Mouse (Mus musculus) adrenal gland, postnatal 36 days (tissue): ENCODE measurements at regions not wholly inside any gene's neighbourhood (a gene's known extent, or its start where the extent isn't known, plus 50 kb on each side); places are given as distances from the start of the nearest gene placed in this dataset.

Source experiments
- DNase-seq, 2 experiments: peaks; one replicate each; pipeline ENCODE4 v3.0.0; 2021; ENCODE audit warnings: mixed read lengths in 1 of 2

GRCm38 (mm10) chr7:129441085-129441617 lies 150.5 kb upstream of the Wdr11 start:
- DNase-seq: no peak

- peak; percentile 62 for DNase-seq
These were observed 122.2 kb upstream of the Wdr11 start for GRCm38 (mm10) chr7:129469496-129469895.

GRCm38 (mm10) chr7:129483736-129484135 lies 107.9 kb upstream of the Wdr11 start:
- DNase-seq: no peak

GRCm38 (mm10) chr7:129506894-129507293 lies 84.8 kb upstream of the Wdr11 start:
- DNase-seq: peak in 1 of 2 experiments; percentile 26

GRCm38 (mm10) chr7:129509631-129510132 lies 82.0 kb upstream of the Wdr11 start:
- DNase-seq: no peak

GRCm38 (mm10) chr7:129514619-129515018 lies 77.0 kb upstream of the Wdr11 start:
- DNase-seq: no peak

GRCm38 (mm10) chr7:129524369-129524915 lies 67.2 kb upstream of the Wdr11 start:
- DNase-seq: no peak

- peak; percentile 59 to 70 for DNase-seq
These were observed 65.7 kb upstream of the Wdr11 start for GRCm38 (mm10) chr7:129525985-129526384.

- no peak for DNase-seq
These were observed 63.4 kb upstream of the Wdr11 start for GRCm38 (mm10) chr7:129528263-129528662.

GRCm38 (mm10) chr7:129533366-129533905 lies 58.2 kb upstream of the Wdr11 start:
- no peak for DNase-seq
